In genomic region chr4:141721961-141722360, GRCm38 (mm10) we compare ENCODE assay signal across 9 mouse cellular contexts. TPM values are rescaled to one million over a fixed set of nuclear protein-coding genes. Genes with fewer than 3 reads are reported as not detected.
DNase-seq lines count a peak whose midpoint lies in the region; ATAC-seq lines count a peak whose summit lies in the region.
"Had no signal": no experiment of that assay in that cellular context is flagged by ENCODE, and none has a peak within 500 bp of the region (broad histone marks: within the 10 kb centered on the region; RNA-seq: fewer than 3 reads in every experiment).

No protein-coding gene starts in this region.

- H3K4me2 ChIP-seq in forebrain, embryonic 14.5 days (ENCODE audit: low read length): peak overlapping the region; percentile 91
- H3K4me2 ChIP-seq in liver, embryonic 15.5 days: peak overlapping the region; percentile 94
- H3K4me2 ChIP-seq in stomach, embryonic 15.5 days: peak overlapping the region; percentile 69

- H3K27ac ChIP-seq in forebrain, embryonic 14.5 days (ENCODE audit: low read depth, low read length): no peak overlapping the region
- H3K27ac ChIP-seq in liver, embryonic 15.5 days (replicated peaks): peak overlapping the region; percentile 98
- peak overlapping the region; percentile 40 for H3K27ac ChIP-seq in stomach, embryonic 15.5 days

- peaks cover 71% of the 10 kb centered on the region for H3K4me1 ChIP-seq in megakaryocyte, embryonic 14.5 days
- peaks cover 13% of the 10 kb centered on the region for H3K4me1 ChIP-seq in forebrain, embryonic 14.5 days (ENCODE audit: control insufficient read depth, insufficient read depth, low read length)
- H3K4me1 ChIP-seq in liver, embryonic 15.5 days (replicated peaks): peaks cover 80% of the 10 kb centered on the region
- H3K4me1 ChIP-seq in stomach, embryonic 15.5 days: peaks cover 33% of the 10 kb centered on the region

- H3K9me3 ChIP-seq in megakaryocyte, embryonic 14.5 days: no peaks in the 10 kb centered on the region
- H3K9me3 ChIP-seq in forebrain, embryonic 14.5 days (replicated peaks; ENCODE audit: control insufficient read depth, low read length): no peaks in the 10 kb centered on the region
- no peaks in the 10 kb centered on the region for H3K9me3 ChIP-seq in liver, embryonic 15.5 days (replicated peaks)
- H3K9me3 ChIP-seq in stomach, embryonic 15.5 days: no peaks in the 10 kb centered on the region

- peak overlapping the region; percentile 96 for H3K9ac ChIP-seq in forebrain, embryonic 14.5 days (ENCODE audit: low read length)
- peak overlapping the region; percentile 99 for H3K9ac ChIP-seq in liver, embryonic 15.5 days
- H3K9ac ChIP-seq in stomach, embryonic 15.5 days: peak overlapping the region; percentile 77; the same call in 1 of the 2 replicates

- H3K4me3 ChIP-seq in megakaryocyte, embryonic 14.5 days (replicated peaks): peak overlapping the region; percentile 98
- peak overlapping the region; percentile 96 for H3K4me3 ChIP-seq in forebrain, embryonic 14.5 days (ENCODE audit: low read depth, low read length)
- H3K4me3 ChIP-seq in liver, embryonic 15.5 days (replicated peaks): peak overlapping the region; percentile 100
- peak overlapping the region; percentile 82 for H3K4me3 ChIP-seq in stomach, embryonic 15.5 days (replicated peaks)

- no peak for DNase-seq in forebrain, embryonic 14.5 days (ENCODE audit: low spot score)
- no peak for DNase-seq in spleen, postnatal 14 days (ENCODE audit: low spot score in 2 of 2)
- DNase-seq in testis, postnatal 14 days (ENCODE audit: low spot score): no peak
- DNase-seq: retina, postnatal 1 day had no signal

- peaks cover 27% of the 10 kb centered on the region for H3K36me3 ChIP-seq in megakaryocyte, embryonic 14.5 days (replicated peaks; ENCODE audit: low read length)
- 0 out of 2 replicates have a peak, but pooled peaks cover 4% of the 10 kb centered on the region for H3K36me3 ChIP-seq in forebrain, embryonic 14.5 days (ENCODE audit: control insufficient read depth, insufficient read depth, low read length)
- peaks cover 36% of the 10 kb centered on the region for H3K36me3 ChIP-seq in liver, embryonic 15.5 days (replicated peaks)
- 0 out of 2 replicates have a peak, but pooled peaks cover 6% of the 10 kb centered on the region for H3K36me3 ChIP-seq in stomach, embryonic 15.5 days

- 81% methylated on average over 6 of the region's 6 CpGs for WGBS in forebrain, embryonic 14.5 days
- WGBS in liver, embryonic 15.5 days (ENCODE audit: insufficient replicate concordance): 33% methylated on average over 6 of the region's 6 CpGs
- WGBS in stomach, embryonic 15.5 days: 31% methylated on average over 6 of the region's 6 CpGs

- no peaks in the 10 kb centered on the region for H3K27me3 ChIP-seq in megakaryocyte, embryonic 14.5 days (replicated peaks)
- no peaks in the 10 kb centered on the region for H3K27me3 ChIP-seq in forebrain, embryonic 14.5 days (replicated peaks; ENCODE audit: control insufficient read depth, insufficient read depth, low read length)
- H3K27me3 ChIP-seq in liver, embryonic 15.5 days: no peaks in the 10 kb centered on the region
- no peaks in the 10 kb centered on the region for H3K27me3 ChIP-seq in stomach, embryonic 15.5 days (replicated peaks)

- ATAC-seq in megakaryocyte, adult 5-6 weeks (ENCODE audit: poor library complexity, severe bottlenecking): no peak
- ATAC-seq in forebrain, embryonic 14.5 days: no peak
- no peak for ATAC-seq in liver, embryonic 15.5 days (ENCODE audit: insufficient read depth)
- no peak for ATAC-seq in stomach, embryonic 15.5 days (ENCODE audit: insufficient read depth, low FRiP score, low read depth)
- ATAC-seq in frontal cortex, adult (ENCODE audit: low TSS enrichment): no peak

RNA-seq across cellular contexts. Expression of gene Ddi2, which starts 1.3 kb away (rescaled TPM):
- polyA plus RNA-seq in megakaryocyte, embryonic 14.5 days (2012; ENCODE audit: insufficient read depth, low replicate concordance): 0.43 and 1.7 TPM in 2 replicates
- total RNA-seq in megakaryocyte, adult 5-6 weeks (2015): 25.2 and 29.1 TPM in 2 replicates
- 37.6 and 47.1 TPM in 2 replicates for total RNA-seq in megakaryocyte, adult 5-6 weeks (2017)
- 6.7 and 9.3 TPM in 2 replicates for polyA plus RNA-seq in forebrain, embryonic 14.5 days (2014; fragmentation: Nextera tagmentation; extraction: Ambion mirVana)
- polyA plus RNA-seq in liver, embryonic 15.5 days (2015; fragmentation: Nextera tagmentation; extraction: Ambion mirVana): 14.8 and 17.2 TPM in 2 replicates
- polyA plus RNA-seq in stomach, embryonic 15.5 days (2015; fragmentation: Nextera tagmentation; extraction: Ambion mirVana): 23.2 and 23.3 TPM in 2 replicates

RNA-seq across cellular contexts. Expression of gene Agmat, which starts 24.5 kb away (rescaled TPM):
- not detected in 2 replicates for polyA plus RNA-seq in megakaryocyte, embryonic 14.5 days (2012; ENCODE audit: insufficient read depth, low replicate concordance)
- total RNA-seq in megakaryocyte, adult 5-6 weeks (2015): not detected in 2 replicates
- total RNA-seq in megakaryocyte, adult 5-6 weeks (2017): not detected in 2 replicates
- polyA plus RNA-seq in forebrain, embryonic 14.5 days (2014; fragmentation: Nextera tagmentation; extraction: Ambion mirVana): not detected in 2 replicates
- 20.5 and 26.2 TPM in 2 replicates for polyA plus RNA-seq in liver, embryonic 15.5 days (2015; fragmentation: Nextera tagmentation; extraction: Ambion mirVana)
- 7.0 and 10.0 TPM in 2 replicates for polyA plus RNA-seq in stomach, embryonic 15.5 days (2015; fragmentation: Nextera tagmentation; extraction: Ambion mirVana)

RNA-seq across cellular contexts. Expression of gene Rsc1a1, which starts 36.6 kb away (rescaled TPM):
- polyA plus RNA-seq in megakaryocyte, embryonic 14.5 days (2012; ENCODE audit: insufficient read depth, low replicate concordance): 3.0 and 5.9 TPM in 2 replicates
- total RNA-seq in megakaryocyte, adult 5-6 weeks (2015): 26.8 and 33.7 TPM in 2 replicates
- total RNA-seq in megakaryocyte, adult 5-6 weeks (2017): 9.5 and 16.2 TPM in 2 replicates
- polyA plus RNA-seq in forebrain, embryonic 14.5 days (2014; fragmentation: Nextera tagmentation; extraction: Ambion mirVana): 2.5 TPM in 1 of 2 replicates, not detected in the other
- polyA plus RNA-seq in liver, embryonic 15.5 days (2015; fragmentation: Nextera tagmentation; extraction: Ambion mirVana): 1.2 TPM in 1 of 2 replicates, not detected in the other
- 1.0 TPM in 1 of 2 replicates, not detected in the other for polyA plus RNA-seq in stomach, embryonic 15.5 days (2015; fragmentation: Nextera tagmentation; extraction: Ambion mirVana)

RNA-seq across cellular contexts. Expression of gene Plekhm2, which starts 57.3 kb away (rescaled TPM):
- 19.4 and 24.8 TPM in 2 replicates for polyA plus RNA-seq in megakaryocyte, embryonic 14.5 days (2012; ENCODE audit: insufficient read depth, low replicate concordance)
- total RNA-seq in megakaryocyte, adult 5-6 weeks (2015): 11.1 and 14.9 TPM in 2 replicates
- 10.4 and 11.1 TPM in 2 replicates for total RNA-seq in megakaryocyte, adult 5-6 weeks (2017)
- 3.6 and 3.9 TPM in 2 replicates for polyA plus RNA-seq in forebrain, embryonic 14.5 days (2014; fragmentation: Nextera tagmentation; extraction: Ambion mirVana)
- 1.1 and 2.0 TPM in 2 replicates for polyA plus RNA-seq in liver, embryonic 15.5 days (2015; fragmentation: Nextera tagmentation; extraction: Ambion mirVana)
- polyA plus RNA-seq in stomach, embryonic 15.5 days (2015; fragmentation: Nextera tagmentation; extraction: Ambion mirVana): 6.2 and 6.9 TPM in 2 replicates
